Mouse (Mus musculus): ENCODE data around the gene Gars.

Gars gene

DNA sequence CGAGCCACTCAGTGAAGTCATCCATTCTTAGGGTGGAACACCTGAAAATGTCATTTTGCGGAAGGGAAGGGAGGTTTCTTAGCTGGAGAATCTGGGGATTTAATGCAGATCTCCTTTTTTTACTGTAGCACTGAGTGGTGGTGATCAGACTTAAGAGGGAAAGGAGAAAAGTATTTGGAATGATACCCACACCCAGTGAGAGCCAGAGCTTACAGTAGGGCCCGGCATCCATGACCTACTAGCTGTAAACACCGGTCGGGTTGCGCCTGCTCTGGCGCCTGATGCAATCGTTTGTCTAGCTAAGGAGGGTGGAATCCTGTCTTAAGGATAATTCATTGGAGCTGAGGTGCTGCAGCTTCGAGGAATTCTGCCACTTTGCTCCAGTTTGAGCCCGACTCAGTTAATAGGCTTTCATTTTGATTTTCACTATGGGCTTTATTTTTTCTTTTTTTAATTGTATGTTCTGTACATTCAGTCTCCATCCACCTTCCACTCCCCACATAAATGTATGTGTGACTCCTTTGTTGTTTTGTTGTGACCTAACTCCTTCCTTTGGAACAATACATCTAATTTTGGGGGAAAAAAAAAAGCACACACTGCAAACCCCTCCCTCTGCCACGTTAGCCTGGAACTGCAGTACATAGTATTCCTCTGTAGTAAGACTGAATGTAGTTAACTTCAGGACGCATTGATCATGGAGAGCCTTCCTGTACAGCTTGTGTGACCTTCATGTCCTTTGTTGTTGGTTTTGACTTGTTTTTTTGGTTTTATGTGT, 1.1 kb downstream of the Gars start:
- DNase-seq (ENCODE audit: low spot score) = peak; percentile 67

- DNase-seq (ENCODE audit: low spot score) = no peak
Observed at GRCm38 (mm10) chr6:55039446-55039783, 1.6 kb downstream of the Gars start.

GRCm38 (mm10) chr6:55040031-55040430, 2.2 kb downstream of the Gars start:
- DNase-seq (ENCODE audit: low spot score) = no peak

- no peak for DNase-seq (ENCODE audit: low spot score)
Observed at GRCm38 (mm10) chr6:55043206-55043605, 5.4 kb downstream of the Gars start.

- DNase-seq (ENCODE audit: low spot score) = no peak
Observed at GRCm38 (mm10) chr6:55044542-55044941, 6.7 kb downstream of the Gars start.

GRCm38 (mm10) chr6:55045326-55045725, 7.5 kb downstream of the Gars start:
- no peak for DNase-seq (ENCODE audit: low spot score)

DNA sequence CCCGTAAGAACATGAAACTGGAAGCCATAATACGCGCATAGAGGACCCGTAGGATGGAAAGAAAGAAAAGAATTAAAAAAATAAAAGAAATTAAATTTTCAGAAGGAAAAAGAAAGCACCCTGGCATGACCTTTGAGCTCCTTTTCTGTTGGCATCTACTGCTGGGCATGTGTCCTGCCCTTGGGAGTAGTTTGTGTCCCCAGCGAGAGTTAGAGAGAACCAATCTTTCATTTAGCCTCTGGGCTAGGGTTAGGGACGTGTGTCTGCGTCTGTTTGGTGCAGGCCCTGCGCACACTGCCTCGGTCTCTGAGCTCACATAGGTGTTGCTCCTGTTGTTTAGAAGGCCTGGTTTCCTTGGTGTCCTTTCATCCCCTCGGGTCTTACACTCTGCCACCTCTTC, 11.4 kb downstream of the Gars start:
- no peak for DNase-seq (ENCODE audit: low spot score)

DNA sequence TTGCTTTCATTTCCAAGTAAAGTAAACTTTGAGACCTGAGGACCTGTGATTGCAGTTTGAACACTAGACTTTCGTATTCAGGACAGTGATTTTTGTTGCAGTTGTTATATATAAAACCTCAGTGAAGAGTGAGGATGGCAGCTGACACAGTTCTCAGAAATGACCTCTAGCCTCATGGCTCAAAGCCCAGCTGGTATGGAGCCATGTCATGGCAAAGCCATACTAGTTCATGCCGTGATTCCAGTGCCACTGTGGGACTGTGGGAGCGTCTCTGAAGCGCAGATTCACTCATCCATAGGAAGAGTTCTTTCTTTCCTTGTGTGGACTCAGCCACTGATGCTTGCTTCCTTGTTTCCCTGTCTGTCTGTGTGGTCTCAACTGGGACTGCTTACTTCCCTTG, 16.7 kb downstream of the Gars start:
- no peak for DNase-seq (ENCODE audit: low spot score)

- DNase-seq (ENCODE audit: low spot score) = no peak
Observed at GRCm38 (mm10) chr6:55057427-55057826, 19.6 kb downstream of the Gars start.

DNA sequence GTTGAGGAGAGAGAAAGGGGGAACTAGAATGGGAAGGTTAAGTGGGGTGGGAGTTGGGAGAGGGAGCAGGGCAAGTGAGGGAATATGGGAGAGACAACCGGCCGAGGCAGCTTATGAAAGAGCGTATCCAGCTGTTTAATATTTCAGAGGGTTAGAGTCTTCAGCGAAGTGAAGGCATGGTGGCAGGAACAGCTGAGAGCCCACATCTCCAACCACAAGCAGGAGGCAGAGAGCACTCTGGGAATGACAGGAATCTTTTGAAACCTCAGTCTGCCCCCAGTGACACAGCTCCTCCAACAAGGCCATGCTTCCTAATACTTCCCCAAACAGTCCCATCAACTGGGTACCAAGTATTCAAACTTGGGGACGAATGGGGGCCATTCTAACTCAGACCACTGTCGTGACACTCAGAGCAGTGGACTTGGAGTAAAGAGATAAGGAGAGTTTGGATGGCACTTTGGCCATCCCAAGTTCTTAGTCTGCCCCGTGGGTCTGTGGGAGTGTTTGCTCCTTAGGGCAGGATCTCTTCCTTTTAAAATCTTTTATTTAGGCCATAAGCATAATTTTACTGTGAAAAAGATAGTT, 22.5 kb downstream of the Gars start:
- no peak for DNase-seq (ENCODE audit: low spot score)

GRCm38 (mm10) chr6:55061328-55061727, 23.5 kb downstream of the Gars start:
- no peak for DNase-seq (ENCODE audit: low spot score)

GRCm38 (mm10) chr6:55062200-55062599, 24.4 kb downstream of the Gars start:
- DNase-seq (ENCODE audit: low spot score) = no peak

- no peak for DNase-seq (ENCODE audit: low spot score)
Observed at GRCm38 (mm10) chr6:55063793-55064476, 26.1 kb downstream of the Gars start.

- no peak for DNase-seq (ENCODE audit: low spot score)
Observed at GRCm38 (mm10) chr6:55064477-55064827, 26.6 kb downstream of the Gars start.

DNA sequence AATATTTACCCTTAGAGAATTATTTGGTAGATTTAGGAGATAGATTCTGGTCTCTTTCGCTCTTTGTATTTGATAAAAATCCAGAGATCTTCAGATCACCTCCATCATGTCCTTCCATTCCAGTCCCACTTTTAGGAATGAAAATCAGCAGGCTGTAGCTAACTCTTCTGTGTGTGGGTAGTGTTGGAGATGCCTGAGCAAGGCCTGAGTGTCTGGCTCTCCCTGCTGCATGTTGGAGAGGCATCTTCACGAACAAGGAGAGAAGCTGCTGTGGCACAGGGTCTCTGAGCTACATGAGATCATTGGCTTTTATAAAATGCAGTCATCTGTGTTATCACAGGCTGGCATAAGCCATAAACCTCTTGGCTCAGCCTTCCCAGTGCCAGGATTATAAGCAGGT, 28.1 kb downstream of the Gars start:
- no peak for DNase-seq (ENCODE audit: low spot score)

- DNase-seq (ENCODE audit: low spot score) = no peak
Observed at GRCm38 (mm10) chr6:55076561-55077255, 38.9 kb downstream of the Gars start.

DNA sequence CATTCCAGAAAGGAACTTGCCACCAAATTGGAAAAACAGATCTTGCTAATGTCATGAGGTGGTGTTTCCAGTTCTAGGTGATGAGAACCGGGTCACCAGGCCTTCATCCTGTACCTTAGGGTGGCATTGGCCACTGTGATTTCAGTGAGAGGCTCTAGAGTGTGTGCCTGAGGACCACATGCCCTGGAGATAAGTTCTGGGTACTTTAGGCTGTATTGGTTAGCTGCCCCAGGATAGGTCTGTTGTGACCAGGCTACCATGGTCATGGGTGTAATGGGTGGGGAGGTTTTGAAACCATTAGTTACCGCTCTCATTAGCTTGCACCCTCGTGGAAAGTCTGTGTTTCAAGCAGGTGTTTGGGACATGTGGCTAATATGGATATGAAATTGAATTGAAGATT, 43.6 kb downstream of the Gars start:
- no peak for DNase-seq (ENCODE audit: low spot score)

DNA sequence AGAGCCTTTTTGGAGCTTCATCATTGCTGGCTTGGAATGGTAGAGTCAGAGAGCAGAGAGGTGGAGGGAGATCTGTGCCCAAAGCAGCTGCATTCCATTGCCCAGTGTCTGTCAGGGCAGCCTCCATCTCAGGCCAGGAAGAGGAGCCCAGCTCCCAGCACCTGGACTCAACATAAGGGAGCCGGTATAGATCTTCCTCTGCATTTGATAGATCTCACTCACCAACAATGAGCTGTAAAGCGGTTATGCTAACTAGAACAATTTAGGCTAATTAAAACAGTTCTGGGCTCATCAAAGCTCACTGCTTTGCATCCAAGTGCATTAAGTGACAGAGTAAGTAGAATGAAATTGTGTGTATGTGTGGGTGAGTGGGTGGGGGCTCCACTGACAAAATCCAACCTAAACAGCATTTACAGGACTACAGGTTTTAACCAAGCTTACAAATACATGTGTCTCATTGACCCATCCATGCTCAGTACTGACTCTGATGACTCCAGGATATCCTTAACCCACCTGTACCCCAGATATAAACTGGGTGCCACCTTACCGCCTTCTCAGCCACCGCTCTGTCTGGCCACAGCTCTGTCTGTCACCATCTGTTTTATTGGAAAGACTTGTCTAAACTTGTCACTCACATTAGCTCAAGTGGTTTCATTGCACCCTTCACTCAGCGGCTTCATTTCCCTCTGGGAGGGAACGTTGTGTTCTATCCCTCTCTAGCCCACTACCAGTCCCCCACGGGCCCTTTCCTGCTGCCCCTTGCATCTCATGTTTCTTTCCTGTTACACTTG, 44.6 kb downstream of the Gars start:
- DNase-seq (ENCODE audit: low spot score) = no peak

- no peak for DNase-seq (ENCODE audit: low spot score)
Observed at GRCm38 (mm10) chr6:55087355-55087754, 49.5 kb downstream of the Gars start.

DNA sequence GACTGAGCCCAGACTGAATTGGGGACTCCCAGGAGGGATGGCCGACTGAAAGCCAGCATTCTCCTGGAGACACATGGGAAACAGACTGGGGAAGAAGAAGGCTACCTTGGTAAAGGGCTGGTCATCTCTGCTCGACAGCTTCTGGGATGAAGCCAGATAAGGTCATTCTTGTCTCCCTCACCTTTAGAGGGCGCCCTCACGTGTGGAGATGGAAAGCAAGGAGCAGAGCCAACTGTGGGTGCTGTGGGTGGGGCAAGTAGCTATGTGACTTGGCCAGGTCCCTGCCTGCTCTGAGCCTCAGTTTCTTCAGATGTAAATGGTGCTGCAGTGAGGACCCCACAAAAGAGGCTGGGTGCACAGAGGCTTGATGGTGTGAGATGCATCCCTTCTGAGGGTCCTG, 52.8 kb downstream of the Gars start:
- DNase-seq (ENCODE audit: low spot score) = peak; percentile 17

DNA sequence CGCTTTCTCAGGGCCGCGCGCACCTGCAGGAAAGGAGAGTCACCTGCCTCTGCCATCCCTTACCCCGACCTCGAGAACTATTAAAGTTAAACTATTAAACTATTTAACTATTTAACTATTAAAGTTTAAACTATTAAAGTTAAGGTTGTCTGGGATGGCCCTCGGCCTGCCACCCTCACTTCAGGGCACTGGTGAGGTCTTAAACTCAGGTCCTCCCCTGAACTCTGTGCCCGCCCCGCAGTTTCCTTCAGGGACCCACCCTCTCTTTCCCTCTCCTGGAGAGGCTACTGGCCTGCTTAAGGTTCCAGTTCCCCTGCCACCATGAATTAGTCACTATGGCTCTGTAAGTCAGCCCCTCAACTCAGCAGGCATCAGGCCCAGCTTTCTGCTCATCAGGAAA, 53.6 kb downstream of the Gars start:
- DNase-seq (ENCODE audit: low spot score) = no peak
